Mouse (Mus musculus) brain, embryonic 14.5 days (tissue): ENCODE measurements around the gene 1500009C09Rik.

Experiments used
- CTCF ChIP-seq: fragments of 200-500 bp; IDR thresholded peaks from 2 replicates; pipeline ENCODE4 v1.5.1; 2012; ENCODE audit warnings: inconsistent platforms, mild to moderate bottlenecking, moderate library complexity, borderline replicate concordance; ENCODE audit not compliant: insufficient read depth, insufficient read length; ENCODE audit errors: extremely low read depth
- POLR2A ChIP-seq: fragments of 200-500 bp; IDR thresholded peaks from 2 replicates; pipeline ENCODE4 v1.6.1; 2012; ENCODE audit warnings: mild to moderate bottlenecking, inconsistent platforms, borderline replicate concordance; ENCODE audit not compliant: poor library complexity, insufficient read depth, insufficient read length, severe bottlenecking; ENCODE audit errors: extremely low read depth

DNA sequence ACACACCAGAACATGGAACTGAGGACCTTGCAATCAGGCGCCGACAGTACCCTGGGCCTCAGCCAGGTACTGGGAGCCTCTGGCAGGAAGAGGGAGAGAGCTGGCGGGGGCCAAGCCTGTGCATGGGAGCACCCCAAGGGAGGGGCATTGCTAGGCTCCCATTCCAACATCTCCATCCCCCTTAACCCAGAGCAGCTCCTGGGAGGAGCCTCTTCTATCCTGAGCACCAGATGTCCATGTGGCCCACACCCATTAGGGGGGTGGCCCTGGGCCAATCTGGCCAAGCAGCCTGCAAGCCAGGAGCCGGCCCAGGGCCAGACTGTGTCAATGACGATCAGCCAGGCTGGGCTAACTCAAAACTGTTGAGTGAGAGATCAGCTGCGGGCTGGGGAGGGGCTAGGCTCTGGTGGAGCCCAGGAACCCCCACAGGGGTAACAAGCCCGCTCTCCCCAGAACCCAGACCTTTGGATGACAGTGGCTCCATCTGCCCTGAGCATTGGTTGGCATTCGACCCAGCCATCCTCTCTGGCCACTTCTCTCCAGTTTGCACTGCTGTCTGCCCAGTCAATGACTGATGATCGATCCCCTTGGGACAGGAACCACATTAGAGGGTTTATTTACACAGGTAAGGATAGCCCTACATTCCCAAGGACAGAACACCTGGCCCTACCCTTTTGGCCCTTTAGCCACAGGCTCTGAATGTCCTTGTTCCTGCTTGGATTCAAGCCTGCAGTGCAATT, 45.7 kb upstream of the 1500009C09Rik start:
- no peak for TF ChIP-seq CTCF
- TF ChIP-seq POLR2A: no peak
